Mouse (Mus musculus) liver, adult 2 months (tissue): ENCODE measurements around the gene Hoxa13.

Experiments
- CTCF ChIP-seq: fragments of 200-500 bp; IDR thresholded peaks from 2 replicates; pipeline ENCODE4 v1.5.1; 2011; ENCODE audit warnings: low read depth, low read length, control low read depth
- POLR2A ChIP-seq: fragments of 200-500 bp; IDR thresholded peaks from 2 replicates; pipeline ENCODE4 v1.6.1; 2011; ENCODE audit warnings: low read length, control low read depth; ENCODE audit not compliant: insufficient read depth; ENCODE audit errors: extremely low read depth

DNA sequence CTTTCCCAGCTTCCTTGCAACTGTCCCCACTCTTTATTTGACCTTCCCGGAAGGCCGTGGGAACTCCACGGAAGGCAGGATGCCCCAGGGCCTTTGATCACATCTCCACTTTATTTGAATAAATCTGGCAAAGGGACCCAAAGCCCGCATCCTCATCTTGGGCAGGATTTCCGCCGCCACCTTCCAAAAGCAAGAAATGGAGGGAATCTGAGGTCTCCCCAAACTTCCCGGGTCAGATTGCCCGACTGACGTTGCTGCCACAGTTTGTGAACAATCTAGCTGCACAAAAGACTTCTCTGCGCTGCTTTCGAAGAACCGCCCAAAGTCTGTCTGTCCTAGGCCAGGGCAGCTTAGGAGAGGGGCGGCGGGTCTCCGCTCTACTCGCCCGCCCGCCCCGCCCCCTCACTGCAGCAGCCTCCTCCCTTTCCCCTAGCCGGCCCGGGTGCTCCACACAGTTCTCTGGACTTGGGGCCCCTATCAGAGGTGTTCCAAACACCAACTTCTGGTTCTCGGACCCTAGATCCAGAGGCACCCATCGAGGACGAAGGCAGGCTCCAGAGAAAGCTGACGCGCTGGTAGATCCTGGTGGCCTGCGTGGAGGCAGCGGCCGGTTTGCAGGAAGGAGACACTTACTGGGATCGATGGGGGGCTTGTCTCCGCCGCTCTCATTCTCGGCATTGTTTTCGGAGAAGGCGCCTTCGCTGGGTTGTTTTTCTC lies 35.6 kb downstream of the Hoxa13 start:
- TF ChIP-seq CTCF (no peak), POLR2A (no peak)
